Mouse (Mus musculus) inflammation-experienced regulatory T-cells, adult 6 months (primary cell): ENCODE measurements around the gene Ets2. TPM values are rescaled to one million over a fixed set of nuclear protein-coding genes. Genes with fewer than 3 reads are reported as not detected.
"Not testable (repeated sequence)": the region's sequence is repeated elsewhere in the genome, so short reads cannot be mapped to it uniquely, and the experiment has no call there.

Source experiments
- ATAC-seq: one replicate; pipeline ENCODE4 v1.8.0; 2017
- polyA plus RNA-seq, 3 experiments: library from polyadenylated mRNA; unstranded; fragments of 100-300 nt; shearing (Covaris generic); gene quantifications; one replicate each; pipeline ENCODE4 v1.2.1; 2017

Ets2 gene
- polyA plus RNA-seq, 3 experiments from 2014 or later, result 2.4 to 4.0 (median 2.7) TPM

GRCm38 (mm10) chr16:95700224-95700623 lies 1.7 kb upstream of the Ets2 start:
- ATAC-seq, result no peak

- ATAC-seq, result peak; percentile 19
Observed at GRCm38 (mm10) chr16:95702562-95703545, 979 bp downstream of the Ets2 start.

- no peak for ATAC-seq
Observed at GRCm38 (mm10) chr16:95703958-95704357, 2.1 kb downstream of the Ets2 start.

GRCm38 (mm10) chr16:95704662-95705330 lies 2.9 kb downstream of the Ets2 start:
- ATAC-seq, result no peak

- no peak for ATAC-seq
Observed at GRCm38 (mm10) chr16:95705771-95706170, 3.9 kb downstream of the Ets2 start.

- ATAC-seq, result no peak
Observed at GRCm38 (mm10) chr16:95708211-95709004, 6.5 kb downstream of the Ets2 start.

GRCm38 (mm10) chr16:95709175-95709574 lies 7.3 kb downstream of the Ets2 start:
- ATAC-seq, result no peak

- no peak for ATAC-seq
Observed at GRCm38 (mm10) chr16:95710129-95710528, 8.3 kb downstream of the Ets2 start.

- no peak for ATAC-seq
Observed at GRCm38 (mm10) chr16:95712121-95712520, 10.2 kb downstream of the Ets2 start.

- ATAC-seq, result not testable (repeated sequence)
Observed at GRCm38 (mm10) chr16:95713077-95713476, 11.2 kb downstream of the Ets2 start.

- ATAC-seq, result no peak
Observed at GRCm38 (mm10) chr16:95715026-95715425, 13.2 kb downstream of the Ets2 start.

GRCm38 (mm10) chr16:95716061-95716706 lies 14.3 kb downstream of the Ets2 start:
- no peak for ATAC-seq

GRCm38 (mm10) chr16:95717631-95718030 lies 15.8 kb downstream of the Ets2 start:
- ATAC-seq, result no peak

GRCm38 (mm10) chr16:95718119-95718518 lies 16.2 kb downstream of the Ets2 start:
- ATAC-seq, result no peak

- ATAC-seq, result no peak
Observed at GRCm38 (mm10) chr16:95720532-95720931, 18.7 kb downstream of the Ets2 start.

GRCm38 (mm10) chr16:95724251-95724650 lies 22.4 kb downstream of the Ets2 start:
- ATAC-seq, result no peak

- ATAC-seq, result no peak
Observed at GRCm38 (mm10) chr16:95724776-95725175, 22.9 kb downstream of the Ets2 start.

- no peak for ATAC-seq
Observed at GRCm38 (mm10) chr16:95726802-95727201, 24.9 kb downstream of the Ets2 start.

GRCm38 (mm10) chr16:95728453-95729435 lies 26.9 kb downstream of the Ets2 start:
- ATAC-seq, result peak; percentile 100

- ATAC-seq, result no peak
Observed at GRCm38 (mm10) chr16:95729775-95730174, 27.9 kb downstream of the Ets2 start.

GRCm38 (mm10) chr16:95734785-95735184 lies 32.9 kb downstream of the Ets2 start:
- no peak for ATAC-seq
